Mouse (Mus musculus) monocyte, adult 5-6 weeks (primary cell): Measurements from ENCODE around the gene Tpst2. TPM values are rescaled to one million over a fixed set of nuclear protein-coding genes. Genes with fewer than 3 reads are reported as not detected.

Experiments
- ATAC-seq: fragments of 153-309, 156-312 bp; replicated peaks from 2 replicates; pipeline ENCODE4 v1.8.0; 2017; ENCODE audit warnings: mild to moderate bottlenecking; ENCODE audit not compliant: low TSS enrichment, insufficient number of reproducible peaks, severe bottlenecking, poor library complexity, low FRiP score
- total RNA-seq: library from RNA; stranded (forward); fragments of 200-1000, 200-491, 200-594 nt; gene quantifications from 3 replicates; pipeline ENCODE4 v1.2.3, GENCODE M21; 2017

The Tpst2 gene
- total RNA-seq, 1 experiment from 2014 or later: 60.8 TPM

GRCm38 (mm10) chr5:112346211-112346965, 69.9 kb downstream of the Tpst2 start:
- no peak for ATAC-seq

GRCm38 (mm10) chr5:112349169-112349568, 72.7 kb downstream of the Tpst2 start:
- no peak for ATAC-seq

- peak; percentile 24; the same call in 1 of the 2 replicates for ATAC-seq
Observed at GRCm38 (mm10) chr5:112355493-112355892, 79.0 kb downstream of the Tpst2 start.

GRCm38 (mm10) chr5:112355910-112356309, 79.4 kb downstream of the Tpst2 start, which contains the start of gene Gm6583:
TSS of gene Gm6583 (minus strand) at chr5:112356033.
- ATAC-seq: 0 out of 2 replicates have a peak, but pooled peaks have one; percentile 2

DNA sequence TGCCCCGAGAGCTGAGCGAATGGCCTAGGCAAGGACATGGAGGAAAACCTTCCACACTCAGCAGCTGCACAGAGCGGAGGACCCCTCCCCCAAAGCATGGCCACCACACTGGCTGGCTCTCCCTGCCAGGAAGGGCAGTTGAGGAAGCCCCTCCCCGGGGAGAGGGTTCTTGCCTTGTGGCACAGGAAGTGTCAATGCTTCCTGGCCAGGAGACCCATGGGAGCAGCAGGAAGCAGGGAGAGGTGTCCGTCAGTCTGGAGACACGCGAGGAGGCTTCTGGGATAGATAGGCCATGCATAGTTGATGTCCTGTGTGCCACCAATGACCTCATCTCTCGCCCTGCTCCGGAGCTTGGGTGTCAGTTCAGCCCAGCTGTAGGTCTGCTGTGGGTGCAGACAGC, 79.8 kb downstream of the Tpst2 start:
- no peak for ATAC-seq

DNA sequence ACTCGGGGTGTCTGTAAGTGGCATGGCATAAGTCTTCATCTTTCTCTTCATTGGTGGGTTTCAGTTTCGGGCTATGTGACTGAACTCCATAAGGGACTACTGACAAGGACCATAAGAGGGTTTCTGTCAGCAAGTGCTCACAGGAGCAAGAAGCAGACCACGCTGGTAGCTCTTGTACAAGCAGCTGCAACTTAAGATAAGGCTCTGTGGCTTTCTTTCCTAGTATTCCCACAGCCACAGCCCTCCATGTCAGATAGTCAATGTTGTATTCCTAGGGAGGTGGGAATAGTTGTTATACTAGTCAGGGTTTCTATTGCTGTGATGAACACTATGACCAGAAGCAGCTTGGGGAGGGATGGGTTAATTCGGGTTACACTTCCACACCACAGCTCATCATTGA, 83.0 kb downstream of the Tpst2 start:
- ATAC-seq: no peak

GRCm38 (mm10) chr5:112360077-112360476, 83.6 kb downstream of the Tpst2 start:
- no peak for ATAC-seq

DNA sequence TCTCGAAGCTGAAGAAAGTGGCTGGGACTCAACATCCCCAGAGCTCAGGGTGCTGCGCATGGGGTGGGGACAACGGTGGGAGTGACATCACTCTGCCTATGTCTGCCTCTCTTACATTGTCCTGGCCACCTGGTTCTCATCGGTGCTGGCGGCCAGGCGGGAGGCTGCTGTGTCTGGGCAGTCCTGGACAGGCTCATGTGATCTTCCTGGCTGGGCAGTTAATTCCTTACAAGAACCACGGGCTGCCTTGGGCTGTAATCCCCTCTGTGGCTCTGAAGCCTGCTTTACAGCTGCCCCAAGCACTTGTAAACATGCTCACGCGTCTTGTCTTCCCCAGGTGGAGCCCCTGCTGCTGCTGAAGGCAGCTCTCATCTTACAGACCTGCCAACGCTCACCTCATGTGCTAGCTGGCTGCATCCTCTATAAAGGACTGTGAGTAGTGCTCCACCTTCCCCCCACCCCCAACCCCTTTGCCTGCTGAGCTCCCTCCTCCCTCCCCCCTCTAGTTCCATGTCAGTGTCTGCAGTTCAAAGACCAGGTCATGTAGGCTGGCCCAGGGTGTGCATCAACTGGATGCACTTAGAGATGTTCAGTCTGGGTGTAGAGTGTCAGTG, 87.8 kb downstream of the Tpst2 start:
- ATAC-seq: no peak

Other genes with a start within 250 kb of the Tpst2 start
- gene Cryba4, start 24.2 kb upstream of the Tpst2 start, total RNA-seq: 1.8 to 2.1 TPM in 2 of 3 replicates, not detected in the other
- gene Crybb1, start 20.9 kb upstream of the Tpst2 start, total RNA-seq: not detected in 3 replicates
- 30.1 to 62.0 TPM (median 39.9 TPM) in 3 replicates for gene Tfip11, start 49.7 kb downstream of the Tpst2 start, total RNA-seq
- gene Srrd, start 66.3 kb downstream of the Tpst2 start, total RNA-seq: 11.1 to 14.9 TPM (median 12.8 TPM) in 3 replicates
- gene Hps4, start 66.4 kb downstream of the Tpst2 start, total RNA-seq: 9.6 to 16.9 TPM (median 14.4 TPM) in 3 replicates
- gene Gm6583, start 79.3 kb downstream of the Tpst2 start, total RNA-seq: 0.43 to 0.58 TPM in 2 of 3 replicates, not detected in the other
- not detected in 3 replicates for gene Asphd2, start 118.2 kb downstream of the Tpst2 start, total RNA-seq
- not detected in 3 replicates for gene Gm6588, start 172.7 kb downstream of the Tpst2 start, total RNA-seq